Mouse (Mus musculus) regulatory T cell (primary cell): ENCODE data around the gene Egfl7.

Experiments used
- in situ Hi-C: fragments of 300-600 bp; cut with MboI, MseI; formaldehyde crosslinking; loops from one replicate; pipeline ENCODE4 v1.15.1; 2025; ENCODE audit warnings: high pct_unique_total_duplicates

The Egfl7 gene

GRCm38 (mm10) chr2:26566221-26566620, 13.6 kb upstream of the Egfl7 start:
- in situ Hi-C loops = no loop called here

GRCm38 (mm10) chr2:26570034-26570433, 9.8 kb upstream of the Egfl7 start:
- in situ Hi-C loops = no loop called here

- in situ Hi-C loops = no loop called here
Observed at GRCm38 (mm10) chr2:26571400-26571799, 8.4 kb upstream of the Egfl7 start.

GRCm38 (mm10) chr2:26571826-26572225, 8.0 kb upstream of the Egfl7 start:
- in situ Hi-C loops = no loop called here

GRCm38 (mm10) chr2:26573396-26573795, 6.4 kb upstream of the Egfl7 start:
- in situ Hi-C loops = no loop called here

- in situ Hi-C loops = no loop called here
Observed at GRCm38 (mm10) chr2:26573807-26574206, 6.0 kb upstream of the Egfl7 start.

GRCm38 (mm10) chr2:26574862-26575261, 5.0 kb upstream of the Egfl7 start:
- in situ Hi-C loops = no loop called here

- in situ Hi-C loops = no loop called here
Observed at GRCm38 (mm10) chr2:26575378-26575777, 4.4 kb upstream of the Egfl7 start.

- in situ Hi-C loops = no loop called here
Observed at GRCm38 (mm10) chr2:26575865-26576264, 3.9 kb upstream of the Egfl7 start.

- in situ Hi-C loops = no loop called here
Observed at GRCm38 (mm10) chr2:26576462-26576861, 3.4 kb upstream of the Egfl7 start.

- in situ Hi-C loops = no loop called here
Observed at GRCm38 (mm10) chr2:26578369-26578768, 1.4 kb upstream of the Egfl7 start.

GRCm38 (mm10) chr2:26580751-26581150, 937 bp downstream of the Egfl7 start:
- in situ Hi-C loops = no loop called here

GRCm38 (mm10) chr2:26582203-26582602, 2.4 kb downstream of the Egfl7 start:
- in situ Hi-C loops = no loop called here

GRCm38 (mm10) chr2:26582741-26583140, 2.9 kb downstream of the Egfl7 start:
- in situ Hi-C loops = no loop called here

- in situ Hi-C loops = no loop called here
Observed at GRCm38 (mm10) chr2:26583640-26584039, 3.8 kb downstream of the Egfl7 start.

GRCm38 (mm10) chr2:26585713-26586112, 5.9 kb downstream of the Egfl7 start:
- in situ Hi-C loops = no loop called here

- in situ Hi-C loops = no loop called here
Observed at GRCm38 (mm10) chr2:26586294-26587043, 6.7 kb downstream of the Egfl7 start, which contains the start of gene Gm20532. TSS of gene Gm20532 (plus strand) at chr2:26586639.

GRCm38 (mm10) chr2:26587044-26587405, 7.2 kb downstream of the Egfl7 start:
- in situ Hi-C loops = no loop called here

GRCm38 (mm10) chr2:26588573-26588972, 8.8 kb downstream of the Egfl7 start:
- in situ Hi-C loops = no loop called here

- in situ Hi-C loops = no loop called here
Observed at GRCm38 (mm10) chr2:26589284-26589683, 9.5 kb downstream of the Egfl7 start.

GRCm38 (mm10) chr2:26590282-26590681, 10.5 kb downstream of the Egfl7 start:
- in situ Hi-C loops = no loop called here

GRCm38 (mm10) chr2:26590962-26591361, 11.1 kb downstream of the Egfl7 start:
- in situ Hi-C loops = no loop called here

- in situ Hi-C loops = no loop called here
Observed at GRCm38 (mm10) chr2:26591416-26591815, 11.6 kb downstream of the Egfl7 start.
